Mouse (Mus musculus): ENCODE results near the gene Pde3b. TPM values are rescaled to one million over a fixed set of nuclear protein-coding genes. Genes with fewer than 3 reads are reported as not detected.
"Not testable (repeated sequence)": the region's sequence is repeated elsewhere in the genome, so short reads cannot be mapped to it uniquely, and the experiment has no call there.

The Pde3b gene
- total and polyA plus RNA-seq, 2 experiments from 2014 or later = 2.3 to 14.5 TPM

DNA sequence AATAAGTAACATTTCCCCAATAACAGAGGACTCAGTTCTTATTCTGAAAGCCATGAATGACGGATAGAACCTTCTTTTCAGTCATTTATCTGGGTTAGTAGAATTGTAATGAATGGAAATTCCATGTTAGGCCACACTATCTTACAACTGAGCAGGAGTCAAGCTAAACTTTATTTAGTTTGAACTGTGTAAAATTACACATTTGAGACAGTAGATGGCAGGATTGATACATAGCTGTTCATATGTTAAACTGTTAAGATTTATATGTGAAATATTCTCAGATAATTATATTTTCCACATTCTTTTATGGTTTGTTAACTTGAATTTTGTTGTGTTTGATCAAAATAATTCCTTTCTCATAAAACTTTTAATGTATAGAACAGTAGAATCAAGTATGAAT, 84.2 kb downstream of the Pde3b start:
- TF ChIP-seq CTCF (IDR thresholded peaks at IDR 0.05; ENCODE audit: low read depth) = peak; percentile 57
- DNase-seq (peak; percentile 7), ATAC-seq (no peak)
- no peak overlapping the region for H3K4me3 ChIP-seq (ENCODE audit: low read depth, low read length)
- no peak overlapping the region for H3K27ac ChIP-seq (ENCODE audit: low read depth, low read length)
- no peaks in the 10 kb centered on the region for H3K9me3 ChIP-seq (ENCODE audit: low read length)
- H3K36me3 ChIP-seq (ENCODE audit: insufficient read depth) = no peaks in the 10 kb centered on the region
- 83% methylated on average over 1 of the region's 1 CpGs for WGBS
- H3K4me2 ChIP-seq (ENCODE audit: low read depth) = no peak overlapping the region
- no peaks in the 10 kb centered on the region for H3K27me3 ChIP-seq (ENCODE audit: insufficient read depth, low read length)
- no peaks in the 10 kb centered on the region for H3K4me1 ChIP-seq (ENCODE audit: insufficient read depth)
- H3K9ac ChIP-seq = no peak overlapping the region

DNA sequence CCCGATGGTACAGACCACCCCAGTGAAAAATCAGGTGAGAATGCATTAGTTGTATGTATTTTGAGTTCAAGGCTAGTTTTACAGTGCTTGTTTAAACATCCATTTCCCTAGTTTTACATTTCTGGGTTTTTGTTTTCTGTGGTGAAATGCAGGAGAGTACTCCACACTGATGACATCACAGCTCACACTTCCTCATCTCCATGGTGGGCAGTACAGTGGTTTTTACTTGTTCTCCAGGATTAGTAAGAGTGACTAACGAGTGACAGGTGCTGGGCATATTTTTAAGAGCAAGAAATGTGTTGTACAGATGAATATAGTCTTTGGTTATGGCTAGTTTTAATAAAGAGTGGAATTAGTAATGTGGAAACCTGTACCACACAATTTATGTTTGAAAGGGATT, 93.8 kb downstream of the Pde3b start:
- H3K36me3 ChIP-seq (ENCODE audit: insufficient read depth) = no peaks in the 10 kb centered on the region
- H3K4me1 ChIP-seq (ENCODE audit: insufficient read depth) = no peaks in the 10 kb centered on the region
- no peak overlapping the region for H3K4me2 ChIP-seq (ENCODE audit: low read depth)
- no peaks in the 10 kb centered on the region for H3K27me3 ChIP-seq (ENCODE audit: insufficient read depth, low read length)
- ATAC-seq (no peak), DNase-seq (no peak)
- H3K9me3 ChIP-seq (ENCODE audit: low read length) = no peaks in the 10 kb centered on the region
- no peak overlapping the region for H3K4me3 ChIP-seq (ENCODE audit: low read depth, low read length)
- TF ChIP-seq CTCF (IDR thresholded peaks at IDR 0.05; ENCODE audit: low read depth) = no peak
- WGBS = 88% methylated on average over 2 of the region's 2 CpGs
- H3K27ac ChIP-seq (ENCODE audit: low read depth, low read length) = no peak overlapping the region
- no peak overlapping the region for H3K9ac ChIP-seq

DNA sequence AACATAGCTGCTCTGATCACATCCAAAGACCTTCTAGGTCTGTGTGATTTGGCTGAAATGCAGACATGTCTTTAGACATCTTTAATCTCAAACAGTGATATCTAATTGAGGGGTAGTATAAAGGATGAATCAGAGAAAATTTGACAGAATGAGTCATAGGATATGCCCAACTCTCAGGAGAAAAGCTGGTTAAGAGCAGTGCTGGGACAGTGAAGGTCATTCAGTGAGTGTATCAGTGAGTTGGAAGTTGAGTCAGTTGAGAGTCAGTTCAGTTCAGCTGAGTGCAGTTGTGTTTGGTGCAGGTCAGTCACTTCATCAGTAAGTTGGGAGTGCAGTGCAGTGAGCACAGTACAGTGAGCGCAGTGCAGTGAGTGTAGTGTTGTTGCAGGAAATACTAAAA, 105.0 kb downstream of the Pde3b start:
- TF ChIP-seq CTCF (IDR thresholded peaks at IDR 0.05; ENCODE audit: low read depth) = no peak
- H3K27ac ChIP-seq (ENCODE audit: low read depth, low read length) = no peak overlapping the region
- no peak for DNase-seq
- ATAC-seq = no peak
- H3K4me3 ChIP-seq (ENCODE audit: low read depth, low read length) = no peak overlapping the region
- no peak overlapping the region for H3K9ac ChIP-seq
- no peak overlapping the region for H3K4me2 ChIP-seq (ENCODE audit: low read depth)
- no peaks in the 10 kb centered on the region for H3K9me3 ChIP-seq (ENCODE audit: low read length)
- H3K36me3 ChIP-seq (ENCODE audit: insufficient read depth) = no peaks in the 10 kb centered on the region; the same call in 1 of the 2 replicates
- 91% methylated on average over 1 of the region's 1 CpGs for WGBS
- H3K27me3 ChIP-seq (ENCODE audit: insufficient read depth, low read length) = no peaks in the 10 kb centered on the region
- H3K4me1 ChIP-seq (ENCODE audit: insufficient read depth) = no peaks in the 10 kb centered on the region

DNA sequence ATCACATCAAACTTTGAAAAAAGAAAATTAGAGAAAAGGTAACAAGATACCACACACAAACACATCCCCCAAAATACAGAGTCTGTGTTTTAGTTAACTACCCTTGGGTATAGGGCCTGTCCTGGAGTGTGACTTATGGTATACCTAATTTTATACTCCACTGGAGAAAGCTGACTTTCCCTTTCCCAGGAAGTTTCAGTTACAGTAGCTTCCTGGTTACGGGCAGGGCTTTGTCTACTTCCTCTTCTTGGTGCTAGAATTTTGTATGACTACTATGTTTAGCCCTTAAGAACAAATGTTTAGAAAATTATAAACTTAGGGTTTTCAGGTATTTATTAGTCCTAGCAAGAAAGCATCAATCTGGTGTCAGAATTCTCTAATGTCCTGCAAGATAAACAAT, 111.2 kb downstream of the Pde3b start:
- no peak overlapping the region for H3K4me2 ChIP-seq (ENCODE audit: low read depth)
- no peak for TF ChIP-seq CTCF (IDR thresholded peaks at IDR 0.05; ENCODE audit: low read depth)
- 92% methylated on average over 1 of the region's 1 CpGs for WGBS
- no peak overlapping the region for H3K9ac ChIP-seq
- no peak overlapping the region for H3K4me3 ChIP-seq (ENCODE audit: low read depth, low read length)
- H3K4me1 ChIP-seq (ENCODE audit: insufficient read depth) = no peaks in the 10 kb centered on the region
- H3K9me3 ChIP-seq (ENCODE audit: low read length) = no peaks in the 10 kb centered on the region
- DNase-seq (no peak), ATAC-seq (no peak)
- H3K36me3 ChIP-seq (ENCODE audit: insufficient read depth) = no peaks in the 10 kb centered on the region; the same call in 1 of the 2 replicates
- no peaks in the 10 kb centered on the region for H3K27me3 ChIP-seq (ENCODE audit: insufficient read depth, low read length)
- H3K27ac ChIP-seq (ENCODE audit: low read depth, low read length) = no peak overlapping the region

DNA sequence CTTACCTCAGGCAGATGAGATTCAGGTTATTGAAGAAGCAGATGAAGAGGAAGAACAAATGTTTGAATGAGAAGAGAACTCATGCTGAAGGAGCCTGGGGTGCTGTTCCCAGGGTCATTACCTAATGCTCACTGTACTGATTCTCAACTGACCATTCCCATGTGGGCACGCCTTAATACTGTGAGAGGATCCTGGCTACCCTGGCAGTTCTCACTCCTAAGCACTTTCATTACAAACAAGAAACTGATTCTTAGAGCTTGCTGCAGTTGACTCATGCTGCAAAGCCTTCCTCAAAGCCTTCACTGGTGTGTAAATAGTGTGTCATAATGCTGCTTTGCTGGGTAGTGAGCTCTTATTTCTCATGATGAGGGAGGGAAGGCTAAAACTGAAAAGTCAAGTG, 121.1 kb downstream of the Pde3b start:
- no peaks in the 10 kb centered on the region for H3K9me3 ChIP-seq (ENCODE audit: low read length)
- H3K9ac ChIP-seq = no peak overlapping the region
- H3K36me3 ChIP-seq (ENCODE audit: insufficient read depth) = peaks cover 8% of the 10 kb centered on the region; the same call in 1 of the 2 replicates
- TF ChIP-seq CTCF (IDR thresholded peaks at IDR 0.05; ENCODE audit: low read depth) = no peak
- DNase-seq (no peak), ATAC-seq (no peak)
- H3K4me2 ChIP-seq (ENCODE audit: low read depth) = no peak overlapping the region
- WGBS = 100% methylated on average over 1 of the region's 1 CpGs
- H3K27me3 ChIP-seq (ENCODE audit: insufficient read depth, low read length) = no peaks in the 10 kb centered on the region
- H3K4me1 ChIP-seq (ENCODE audit: insufficient read depth) = no peaks in the 10 kb centered on the region
- H3K27ac ChIP-seq (ENCODE audit: low read depth, low read length) = no peak overlapping the region
- no peak overlapping the region for H3K4me3 ChIP-seq (ENCODE audit: low read depth, low read length)

DNA sequence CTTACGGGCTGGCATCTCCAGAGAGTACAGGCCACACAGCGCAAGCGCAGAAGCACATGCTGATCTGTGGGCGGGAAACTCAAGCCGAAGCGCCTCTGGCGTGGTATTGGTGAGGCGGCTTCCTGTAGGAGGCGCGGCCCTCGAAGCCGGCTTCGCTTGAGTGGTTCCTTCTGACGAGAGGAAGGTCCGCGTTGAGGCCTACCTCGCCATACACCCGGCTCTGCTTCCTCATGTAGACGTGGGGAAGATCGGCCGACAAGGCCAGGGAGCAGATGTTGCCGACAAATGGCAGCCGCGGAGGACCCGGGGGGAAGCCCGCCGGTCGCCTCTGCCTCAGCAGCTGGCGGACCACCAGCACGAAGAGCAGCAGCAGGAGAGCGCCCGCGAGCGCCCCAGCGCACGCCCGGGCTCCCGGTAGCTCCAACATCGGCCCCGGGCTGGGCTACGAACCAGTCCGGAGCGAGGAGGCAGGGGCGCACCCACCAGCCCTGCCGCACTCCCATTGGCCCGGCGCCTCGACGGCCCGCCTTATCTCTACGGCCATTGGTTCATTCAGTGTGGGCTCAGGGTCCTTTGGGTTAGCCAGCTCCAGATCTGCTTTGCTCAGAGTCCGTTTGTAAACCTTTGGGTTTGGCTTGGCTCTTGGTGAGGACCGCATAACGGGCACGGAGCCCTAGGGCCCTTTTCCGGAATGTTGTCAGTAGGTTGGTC, 147.6 kb downstream of the Pde3b start, which contains the start of gene Cyp2r1:
TSS of gene Cyp2r1 (minus strand) at position 442 of the 711 bp plus-strand sequence.
- no peaks in the 10 kb centered on the region for H3K4me1 ChIP-seq (ENCODE audit: insufficient read depth)
- H3K27me3 ChIP-seq (ENCODE audit: insufficient read depth, low read length) = no peaks in the 10 kb centered on the region
- peak within 1 kb of the TSS; percentile 60 for H3K9ac ChIP-seq
- peak; percentile 99 for ATAC-seq
- peak within 1 kb of the TSS; percentile 68; the same call in 1 of the 2 replicates for H3K27ac ChIP-seq (ENCODE audit: low read depth, low read length)
- H3K36me3 ChIP-seq (ENCODE audit: insufficient read depth) = no peaks in the 10 kb centered on the region
- no peaks in the 10 kb centered on the region for H3K9me3 ChIP-seq (ENCODE audit: low read length)
- H3K4me2 ChIP-seq (ENCODE audit: low read depth) = peak within 1 kb of the TSS; percentile 80
- peak; percentile 95 for DNase-seq
- TF ChIP-seq CTCF (IDR thresholded peaks at IDR 0.05; ENCODE audit: low read depth) = peak; percentile 58
- H3K4me3 ChIP-seq (ENCODE audit: low read depth, low read length) = peak within 1 kb of the TSS; percentile 56
- under 1% methylated on average over 56 of the region's 56 CpGs for WGBS

DNA sequence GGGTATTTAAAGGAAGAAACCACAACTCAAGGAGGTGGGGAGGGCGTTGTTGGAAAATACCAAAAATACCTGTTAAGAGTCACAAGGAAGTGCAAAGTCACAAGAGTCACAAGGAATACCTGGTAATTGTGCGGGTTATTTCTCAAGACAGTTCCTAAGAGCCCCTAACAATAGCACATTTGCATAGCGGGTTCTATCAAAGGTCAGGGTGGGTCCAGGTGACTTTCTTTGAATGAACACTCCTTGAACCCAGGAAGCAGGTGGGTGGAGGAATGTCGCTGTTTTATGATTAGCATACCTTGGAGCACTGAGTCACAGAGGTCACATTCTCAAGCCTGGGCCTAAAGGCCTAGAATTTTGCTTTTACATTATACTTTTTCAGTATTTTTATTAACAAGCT, 158.8 kb downstream of the Pde3b start:
- not testable (repeated sequence) for H3K9me3 ChIP-seq (ENCODE audit: low read length); H3K4me1 ChIP-seq (ENCODE audit: insufficient read depth); H3K4me2 ChIP-seq (ENCODE audit: low read depth); ATAC-seq; H3K9ac ChIP-seq; H3K27me3 ChIP-seq (ENCODE audit: insufficient read depth, low read length); DNase-seq; H3K27ac ChIP-seq (ENCODE audit: low read depth, low read length); H3K4me3 ChIP-seq (ENCODE audit: low read depth, low read length); H3K36me3 ChIP-seq (ENCODE audit: insufficient read depth)
- WGBS = 91% methylated on average over 4 of the region's 4 CpGs

Measured in forebrain, postnatal 0 days (tissue).